Mouse (Mus musculus) cortical plate, adult 2 months (tissue): ENCODE measurements around the gene Nudt16.

Source experiments
- CTCF ChIP-seq: fragments of 200-500 bp; IDR thresholded peaks from 2 replicates; pipeline ENCODE4 v1.5.1; 2011; ENCODE audit warnings: mild to moderate bottlenecking, control low read depth, low read length; ENCODE audit not compliant: insufficient read depth; ENCODE audit errors: extremely low read depth
- POLR2A ChIP-seq: fragments of 200-500 bp; IDR thresholded peaks from 2 replicates; pipeline ENCODE4 v1.6.1; 2011; ENCODE audit warnings: mild to moderate bottlenecking, low read length, control low read depth; ENCODE audit not compliant: insufficient read depth; ENCODE audit errors: extremely low read depth

DNA sequence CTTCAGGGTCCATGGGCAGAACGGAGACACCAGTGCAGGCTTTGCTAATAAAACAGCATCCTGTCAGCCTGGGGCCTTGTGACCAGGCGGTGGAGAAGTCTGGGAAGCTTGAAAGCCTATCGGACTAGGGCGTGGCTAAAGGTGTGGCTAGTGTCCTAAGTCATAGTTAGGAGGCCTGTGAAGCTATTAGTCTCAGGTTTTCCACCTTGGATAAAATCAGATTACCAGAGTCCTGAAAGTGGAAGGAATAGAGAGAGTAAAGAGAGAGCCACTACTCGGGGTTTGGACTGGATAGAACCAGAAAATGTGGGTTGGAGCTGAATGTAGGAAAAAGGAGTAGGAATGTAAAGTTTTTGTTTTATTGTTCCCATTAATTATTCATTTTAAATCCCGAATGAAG, 13.4 kb upstream of the Nudt16 start, which contains the start of gene 1700080E11Rik:
- no peak for TF ChIP-seq POLR2A
- no peak for TF ChIP-seq CTCF
